Mouse (Mus musculus): ENCODE data around the gene Oaz3.

Gene Oaz3

DNA sequence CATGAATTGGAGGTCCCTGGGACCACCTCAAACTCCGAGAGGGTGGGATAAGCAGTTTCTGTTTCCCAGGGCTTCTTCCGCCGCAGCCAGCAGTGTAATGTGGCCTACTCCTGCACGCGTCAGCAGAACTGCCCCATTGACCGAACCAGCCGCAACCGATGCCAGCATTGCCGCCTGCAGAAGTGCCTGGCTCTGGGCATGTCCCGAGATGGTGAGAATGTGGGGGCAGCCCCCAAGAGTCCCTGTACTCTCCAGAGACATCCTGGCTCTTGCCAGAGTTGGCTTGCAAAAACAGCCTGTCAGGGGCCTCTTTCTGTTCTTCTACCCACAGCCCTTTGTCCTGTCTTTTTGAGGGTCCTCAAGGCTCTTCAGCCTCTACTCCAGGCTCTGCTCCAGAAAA lies 56.3 kb downstream of the Oaz3 start:
- DNase-seq (ENCODE audit: low spot score), result no peak

GRCm38 (mm10) chr3:94386671-94387070 lies 57.0 kb downstream of the Oaz3 start:
- DNase-seq (ENCODE audit: low spot score), result no peak

GRCm38 (mm10) chr3:94383476-94383875 lies 60.2 kb downstream of the Oaz3 start:
- DNase-seq (ENCODE audit: low spot score), result peak; percentile 76

Measured in adipocyte (in vitro differentiated cells).